Mouse (Mus musculus): ENCODE data around the gene Cdc42. TPM values are rescaled to one million over a fixed set of nuclear protein-coding genes. Genes with fewer than 3 reads are reported as not detected.
A peak's percentile ranks its signal among the peaks of the same experiment; 100 is the strongest.

Gene Cdc42
- total RNA-seq, 2 experiments from 2014 or later, result 436 to 446 TPM

DNA sequence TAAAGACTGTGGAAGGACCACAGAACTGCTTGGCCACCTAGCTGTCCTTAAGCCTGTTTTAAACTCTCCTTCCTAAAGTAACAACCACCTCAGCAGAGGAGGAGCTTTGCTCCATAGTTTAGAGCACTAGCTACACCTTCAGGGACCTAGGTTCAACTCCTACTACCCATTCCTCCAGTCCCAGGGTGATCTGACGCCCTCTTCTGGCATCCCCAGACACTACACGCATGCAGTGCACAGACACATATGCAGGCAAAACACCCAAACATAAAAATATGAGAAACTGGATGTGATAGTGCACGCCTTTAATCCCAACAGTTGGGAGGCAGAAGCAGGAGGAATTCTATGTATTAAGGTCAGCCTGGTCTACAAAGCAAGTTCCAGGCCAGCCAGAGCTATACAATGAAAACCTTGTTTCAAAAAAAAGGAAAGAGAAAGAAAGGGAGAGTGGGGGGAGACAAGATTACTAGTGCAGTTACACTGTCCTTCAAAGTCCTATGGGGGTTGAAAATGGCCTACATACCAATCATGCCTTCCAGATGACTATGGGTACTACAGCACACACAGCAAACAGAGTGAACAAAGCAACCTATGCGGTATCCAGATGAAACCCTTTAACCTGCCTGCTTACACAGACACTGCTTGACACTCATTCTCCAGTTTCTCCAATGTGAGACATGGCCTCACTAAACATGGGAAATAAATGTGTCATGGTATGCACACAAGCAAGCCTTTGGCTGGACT is 41.3 kb downstream of the Cdc42 start:
- DNase-seq, result no peak

DNA sequence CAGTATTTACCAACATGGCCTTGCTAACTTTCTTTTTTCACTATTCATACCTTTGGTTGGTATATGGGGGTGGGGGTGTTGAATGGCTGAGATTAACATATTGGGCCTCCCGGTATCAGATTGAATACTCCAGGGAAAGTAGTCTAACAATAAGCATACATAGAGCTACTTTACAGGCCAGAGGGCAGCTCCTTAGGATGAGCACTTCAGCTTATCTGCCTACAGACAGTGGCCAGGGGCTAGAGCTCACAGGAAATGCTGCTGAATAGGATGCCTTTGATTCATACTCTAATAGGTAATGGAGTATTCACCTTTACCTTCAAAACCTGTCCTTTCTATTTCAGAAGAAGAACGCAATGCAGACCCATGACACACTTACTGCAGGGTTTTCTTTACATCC is 42.5 kb downstream of the Cdc42 start:
- DNase-seq, result no peak

DNA sequence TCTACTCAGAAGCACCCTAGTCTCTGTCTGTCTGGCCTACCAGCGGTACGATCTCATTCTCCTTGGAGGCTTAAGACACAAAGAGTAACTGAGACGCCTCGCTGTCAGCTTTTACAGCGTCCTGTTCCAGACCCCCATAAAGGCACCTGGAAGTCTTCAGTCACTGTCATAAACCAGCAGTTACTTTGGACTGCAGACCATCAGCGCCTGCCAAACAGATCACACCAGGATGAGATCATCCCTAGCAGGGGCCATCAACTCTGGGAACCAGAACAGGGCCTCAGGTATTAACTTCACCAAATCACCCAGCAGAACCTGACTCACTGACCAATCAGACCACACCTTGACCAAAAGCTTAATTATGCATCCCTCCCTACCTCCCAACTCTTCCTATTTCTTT is 43.0 kb downstream of the Cdc42 start:
- DNase-seq, result no peak

DNA sequence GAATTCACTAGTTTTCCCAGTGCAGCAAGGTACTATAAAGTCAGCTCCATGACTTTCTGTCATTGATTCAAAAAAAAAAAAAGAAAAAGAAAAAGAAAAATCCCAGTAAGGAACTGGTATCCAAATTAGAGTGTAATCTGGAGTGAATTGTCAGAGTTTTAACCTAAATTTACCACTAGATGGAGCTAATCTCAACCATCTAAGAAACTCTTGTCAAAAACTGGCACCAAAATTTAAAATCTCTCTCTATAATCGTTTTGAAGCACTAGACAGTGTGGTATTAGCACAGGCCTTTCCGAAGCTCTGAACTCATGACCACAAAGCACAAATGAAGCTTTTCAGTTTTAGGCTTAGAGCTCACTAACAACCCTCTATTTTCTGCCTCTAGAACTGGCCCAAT is 44.0 kb downstream of the Cdc42 start:
- no peak for DNase-seq

DNA sequence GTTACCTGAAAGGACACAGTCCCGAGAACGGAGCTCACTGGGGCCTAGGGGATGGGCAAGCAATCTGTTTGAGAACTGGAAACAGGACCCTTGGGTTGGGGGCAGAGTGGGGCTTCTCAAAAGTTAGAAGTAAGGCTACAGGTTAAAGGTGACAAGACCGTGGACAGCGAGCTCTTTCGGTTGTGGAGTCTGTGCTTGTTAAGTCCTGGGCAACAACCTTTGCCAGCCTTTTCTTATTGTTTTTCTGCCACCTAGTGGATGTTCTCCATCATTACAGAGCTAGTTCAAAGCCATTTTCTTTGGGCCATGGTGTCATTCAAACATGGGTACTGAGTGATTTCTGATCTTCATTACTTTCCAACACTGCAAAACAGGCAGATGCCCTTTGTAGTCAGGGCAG is 49.1 kb downstream of the Cdc42 start:
- DNase-seq, result no peak

GRCm38 (mm10) chr4:137306991-137307706 is 50.4 kb downstream of the Cdc42 start:
- DNase-seq, result no peak

DNA sequence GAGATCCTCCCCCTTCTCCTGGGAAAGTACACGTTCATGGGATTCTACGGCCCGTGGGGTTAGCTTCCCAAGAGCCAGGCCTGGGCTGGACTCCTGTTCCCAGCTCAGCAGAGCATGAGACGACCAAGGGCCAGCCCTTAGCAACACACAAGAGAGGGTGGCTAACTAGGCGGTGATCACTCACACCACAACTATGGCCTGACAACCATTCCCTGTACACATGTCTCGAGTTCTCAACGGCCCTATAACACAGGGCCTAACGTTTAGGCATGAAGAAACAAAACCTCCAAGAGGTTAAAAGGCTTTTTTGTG is 51.0 kb downstream of the Cdc42 start:
- DNase-seq, result no peak

DNA sequence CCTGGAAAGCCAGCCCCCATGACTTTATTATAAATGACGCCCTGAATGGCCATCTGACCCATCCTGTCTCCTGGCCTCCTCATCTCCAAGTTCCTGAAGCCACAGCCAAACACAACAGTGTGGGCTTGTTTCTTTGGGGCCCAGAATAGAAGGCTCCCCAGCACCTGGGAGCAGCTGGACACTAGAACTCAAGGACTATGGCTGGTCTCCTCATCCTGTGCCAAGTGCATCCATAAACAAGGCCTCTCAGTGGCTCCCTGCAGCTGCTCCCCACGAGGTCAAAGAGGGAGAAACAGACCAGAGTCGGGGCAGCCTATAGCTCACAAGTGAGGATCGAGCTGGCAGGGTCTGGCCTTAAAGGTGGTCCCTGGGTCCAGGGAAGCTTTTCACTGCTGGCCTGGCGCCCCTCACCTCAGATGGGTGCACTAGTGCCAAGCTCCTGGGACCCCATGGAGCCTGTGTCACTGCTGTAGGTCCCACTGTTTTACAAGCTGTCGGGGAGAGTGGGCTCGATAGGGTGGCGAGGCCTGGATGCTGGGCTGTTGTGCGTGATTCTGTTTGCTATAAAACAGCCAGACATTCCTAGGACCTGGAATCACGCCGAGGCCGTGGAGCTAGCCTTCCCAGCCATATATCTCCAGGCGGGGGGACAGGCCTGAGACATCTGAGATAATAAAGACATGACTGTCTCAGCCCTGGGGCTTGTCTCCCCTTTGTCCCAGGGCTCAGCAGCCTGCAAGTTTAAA is 51.5 kb downstream of the Cdc42 start:
- DNase-seq, result no peak

DNA sequence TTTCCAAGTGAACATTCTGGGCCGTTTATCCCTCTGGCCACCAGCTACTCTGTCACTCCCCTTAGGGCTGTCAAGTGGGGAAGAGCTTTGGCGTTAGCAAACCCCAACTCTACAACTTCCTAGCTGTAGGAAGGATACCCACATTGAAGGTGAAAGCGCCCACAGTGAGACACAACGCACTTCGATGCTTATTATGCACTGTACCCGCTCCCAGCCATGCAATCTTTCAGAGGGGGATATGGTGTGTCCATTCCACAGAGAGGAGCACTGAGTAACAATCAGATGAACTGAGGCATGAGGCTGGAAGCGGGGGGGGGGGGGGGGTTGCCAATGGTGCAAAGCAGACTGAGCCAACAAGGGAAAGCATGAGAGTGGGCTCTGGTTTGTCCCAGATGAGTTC is 52.5 kb downstream of the Cdc42 start:
- no peak for DNase-seq

GRCm38 (mm10) chr4:137304106-137304505 is 53.4 kb downstream of the Cdc42 start:
- DNase-seq, result no peak

GRCm38 (mm10) chr4:137301635-137302034 is 55.9 kb downstream of the Cdc42 start:
- no peak for DNase-seq

DNA sequence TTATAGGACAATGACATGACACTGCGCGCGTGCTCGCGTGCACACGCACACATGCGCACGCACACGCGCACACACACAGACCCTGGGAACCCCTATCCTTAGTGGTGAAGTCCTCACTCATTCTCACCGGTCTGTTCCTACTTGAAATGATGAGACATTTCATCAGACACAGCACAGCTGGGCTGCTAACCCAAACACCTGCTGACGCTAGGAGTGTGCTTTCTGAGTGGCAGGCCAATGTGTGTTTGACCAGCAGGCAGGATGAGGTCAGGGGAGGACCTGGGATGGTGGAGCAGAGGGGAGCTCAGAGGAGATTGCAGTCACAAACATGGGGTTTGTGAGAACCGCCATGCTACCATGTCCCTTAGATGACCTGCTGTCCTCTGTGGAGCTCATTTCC is 57.3 kb downstream of the Cdc42 start:
- DNase-seq, result peak in 1 of 2 experiments; percentile 0

DNA sequence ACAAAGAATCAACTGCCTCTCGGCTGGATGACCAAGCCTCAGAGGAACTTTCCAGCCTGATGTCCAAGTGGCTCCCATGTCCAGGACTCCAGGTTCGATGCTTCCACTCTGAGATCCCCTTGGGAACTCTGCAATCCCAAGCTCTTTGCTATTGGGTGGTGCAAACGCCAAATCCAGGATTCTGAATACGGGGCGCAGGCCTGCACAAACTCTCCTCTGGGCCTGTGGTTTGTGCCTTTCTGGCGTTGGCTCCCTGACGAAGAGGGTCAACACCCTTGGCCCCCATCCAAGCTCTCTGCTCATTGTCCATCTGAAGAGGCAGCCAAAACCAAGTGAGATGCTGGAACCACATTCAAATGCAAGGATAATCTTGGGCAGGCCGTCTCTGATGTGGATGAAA is 59.1 kb downstream of the Cdc42 start:
- no peak for DNase-seq

DNA sequence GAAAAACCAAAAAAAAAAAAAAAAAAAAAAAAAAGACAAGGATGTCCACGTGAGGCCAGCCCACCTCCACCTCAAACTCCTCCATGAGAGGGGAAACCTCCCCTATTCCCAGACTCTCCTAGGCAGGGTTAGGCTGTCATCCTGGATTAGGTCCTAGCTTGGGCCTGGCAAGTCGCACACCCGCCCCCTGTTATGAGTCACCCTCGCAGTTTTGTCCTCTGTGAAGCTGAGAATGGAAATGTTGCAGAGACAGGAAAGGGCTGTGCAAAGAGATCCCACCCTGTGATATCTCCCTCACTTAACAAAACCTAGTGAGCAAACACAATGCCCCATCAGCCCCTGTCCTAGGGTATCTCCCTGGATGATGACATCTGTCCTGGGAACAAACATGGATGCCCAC is 59.9 kb downstream of the Cdc42 start:
- peak in 1 of 2 experiments; percentile 66 for DNase-seq

- no peak for DNase-seq
These were observed 62.6 kb downstream of the Cdc42 start for GRCm38 (mm10) chr4:137294951-137295350.

- DNase-seq, result no peak
These were observed 63.0 kb downstream of the Cdc42 start for GRCm38 (mm10) chr4:137294474-137294873.

- no peak for DNase-seq
These were observed 63.5 kb downstream of the Cdc42 start for GRCm38 (mm10) chr4:137294032-137294431.

GRCm38 (mm10) chr4:137292625-137293024 is 64.9 kb downstream of the Cdc42 start:
- peak; percentile 56 to 65 for DNase-seq

DNA sequence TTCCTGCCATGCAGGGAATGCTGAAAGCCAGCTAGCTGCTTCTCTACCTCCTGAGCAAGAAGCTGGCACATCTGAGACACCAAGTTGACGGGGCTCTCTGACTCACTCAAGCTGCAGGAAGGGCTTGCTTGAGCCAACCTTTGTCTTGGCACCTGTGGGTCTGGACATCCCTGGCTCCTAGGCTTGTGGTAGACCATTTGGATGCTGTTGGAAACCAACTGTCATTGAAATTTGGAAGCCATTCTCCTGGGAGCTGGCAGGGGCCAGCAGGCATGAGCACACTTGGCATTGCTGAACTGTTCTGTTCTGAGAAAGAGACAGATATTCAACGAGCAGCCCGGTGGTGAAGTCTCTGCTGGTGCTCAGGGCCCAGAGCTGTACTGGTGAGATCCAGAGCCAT is 67.3 kb downstream of the Cdc42 start:
- no peak for DNase-seq

- DNase-seq, result no peak
These were observed 67.8 kb downstream of the Cdc42 start for GRCm38 (mm10) chr4:137289701-137290100.

GRCm38 (mm10) chr4:137287818-137288217 is 69.7 kb downstream of the Cdc42 start:
- DNase-seq, result peak; percentile 75 to 83

DNA sequence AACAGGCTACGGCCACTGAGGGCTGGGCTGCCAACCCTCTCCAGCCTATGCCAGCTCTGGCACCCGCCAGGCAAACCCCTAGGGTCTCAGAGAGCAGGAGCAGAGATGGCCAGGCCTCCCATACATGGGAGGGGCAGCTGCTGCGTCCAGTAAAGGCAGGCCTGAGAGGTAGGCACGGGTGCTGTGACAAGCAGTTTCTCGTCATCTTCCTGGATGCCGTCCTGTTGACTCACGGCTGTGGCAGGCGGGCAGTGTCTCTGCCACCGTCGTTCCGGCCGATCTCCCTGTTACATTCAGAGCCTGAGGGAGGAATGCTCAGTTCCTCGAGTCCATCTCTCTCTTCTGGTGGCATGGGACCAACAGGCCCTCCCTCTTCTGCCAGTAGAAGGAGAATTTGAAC is 70.3 kb downstream of the Cdc42 start:
- DNase-seq, result peak; percentile 78 to 79

- DNase-seq, result no peak
These were observed 70.9 kb downstream of the Cdc42 start for GRCm38 (mm10) chr4:137286662-137286953.
